Mouse (Mus musculus): ENCODE data around the gene Arnt. TPM values are rescaled to one million over a fixed set of nuclear protein-coding genes. Genes with fewer than 3 reads are reported as not detected.
"Not testable (repeated sequence)": the region's sequence is repeated elsewhere in the genome, so short reads cannot be mapped to it uniquely, and the experiment has no call there.

The Arnt gene
- polyA plus RNA-seq, 1 experiment, result 56.3 TPM

- Histone ChIP-seq H3K4me3 (replicated peaks; ENCODE audit: insufficient read depth, low read depth, low read length) (no peak overlapping the region), H3K27ac (ENCODE audit: insufficient read depth, low read length) (no peak overlapping the region), H3K4me1 (ENCODE audit: control insufficient read depth, insufficient read depth, low read length) (no peaks in the 10 kb centered on the region), H3K27me3 (ENCODE audit: control insufficient read depth, insufficient read depth, low read length) (no peaks in the 10 kb centered on the region)
- DNase-seq, result no peak
- 58% methylated on average over 10 of the region's 10 CpGs for WGBS
- no peak for TF ChIP-seq POLR2A (IDR thresholded peaks at IDR 0.05; ENCODE audit: borderline replicate concordance, insufficient read depth, low read length)
- TF ChIP-seq CTCF (IDR thresholded peaks at IDR 0.05; ENCODE audit: borderline replicate concordance, insufficient read depth, low read depth, low read length), result no peak
These were observed 104.7 kb downstream of the Arnt start for GRCm38 (mm10) chr3:95538936-95539335.

GRCm38 (mm10) chr3:95539837-95540236, 105.6 kb downstream of the Arnt start:
- no peaks in the 10 kb centered on the region for H3K4me1 ChIP-seq (ENCODE audit: control insufficient read depth, insufficient read depth, low read length)
- no peaks in the 10 kb centered on the region for H3K27me3 ChIP-seq (ENCODE audit: control insufficient read depth, insufficient read depth, low read length)
- no peak overlapping the region for H3K4me3 ChIP-seq (replicated peaks; ENCODE audit: insufficient read depth, low read depth, low read length)
- no peak overlapping the region for H3K27ac ChIP-seq (ENCODE audit: insufficient read depth, low read length)
- TF ChIP-seq POLR2A (IDR thresholded peaks at IDR 0.05; ENCODE audit: borderline replicate concordance, insufficient read depth, low read length) (no peak), CTCF (IDR thresholded peaks at IDR 0.05; ENCODE audit: borderline replicate concordance, insufficient read depth, low read depth, low read length) (no peak)
- DNase-seq, result no peak
- WGBS, result 98% methylated on average over 4 of the region's 4 CpGs

GRCm38 (mm10) chr3:95541186-95541585, 107.0 kb downstream of the Arnt start:
- H3K27ac ChIP-seq (ENCODE audit: insufficient read depth, low read length); H3K4me1 ChIP-seq (ENCODE audit: control insufficient read depth, insufficient read depth, low read length); DNase-seq; H3K4me3 ChIP-seq (replicated peaks; ENCODE audit: insufficient read depth, low read depth, low read length); H3K27me3 ChIP-seq (ENCODE audit: control insufficient read depth, insufficient read depth, low read length): not testable (repeated sequence)
- WGBS, result 90% methylated on average over 2 of the region's 2 CpGs

GRCm38 (mm10) chr3:95542171-95542570, 108.0 kb downstream of the Arnt start:
- Histone ChIP-seq H3K27me3 (ENCODE audit: control insufficient read depth, insufficient read depth, low read length) (no peaks in the 10 kb centered on the region), H3K4me1 (ENCODE audit: control insufficient read depth, insufficient read depth, low read length) (no peaks in the 10 kb centered on the region), H3K4me3 (replicated peaks; ENCODE audit: insufficient read depth, low read depth, low read length) (no peak overlapping the region), H3K27ac (ENCODE audit: insufficient read depth, low read length) (no peak overlapping the region)
- no peak for TF ChIP-seq POLR2A (IDR thresholded peaks at IDR 0.05; ENCODE audit: borderline replicate concordance, insufficient read depth, low read length)
- no peak for DNase-seq

GRCm38 (mm10) chr3:95542981-95543380, 108.8 kb downstream of the Arnt start:
- Histone ChIP-seq H3K4me3 (replicated peaks; ENCODE audit: insufficient read depth, low read depth, low read length) (no peak overlapping the region), H3K27me3 (ENCODE audit: control insufficient read depth, insufficient read depth, low read length) (no peaks in the 10 kb centered on the region), H3K4me1 (ENCODE audit: control insufficient read depth, insufficient read depth, low read length) (no peaks in the 10 kb centered on the region), H3K27ac (ENCODE audit: insufficient read depth, low read length) (no peak overlapping the region)
- 73% methylated on average over 7 of the region's 7 CpGs for WGBS
- no peak for TF ChIP-seq CTCF (IDR thresholded peaks at IDR 0.05; ENCODE audit: borderline replicate concordance, insufficient read depth, low read depth, low read length)
- no peak for TF ChIP-seq POLR2A (IDR thresholded peaks at IDR 0.05; ENCODE audit: borderline replicate concordance, insufficient read depth, low read length)
- DNase-seq, result no peak

Other genes with a start within 250 kb of the Arnt start
- gene Gabpb2, start 216.5 kb upstream of the Arnt start, polyA plus RNA-seq (2012; rRNA removed), result 30.6 and 34.0 TPM in 2 replicates
- 74.0 and 75.0 TPM in 2 replicates for gene Cdc42se1, start 205.7 kb upstream of the Arnt start, polyA plus RNA-seq (2012; rRNA removed)
- gene Mllt11, start 202.2 kb upstream of the Arnt start, polyA plus RNA-seq (2012; rRNA removed), result 339 and 352 TPM in 2 replicates
- 0.75 and 0.90 TPM in 2 replicates for gene Gm128, start 192.8 kb upstream of the Arnt start, polyA plus RNA-seq (2012; rRNA removed)
- 1.8 and 1.9 TPM in 2 replicates for gene Bnipl, start 183.2 kb upstream of the Arnt start, polyA plus RNA-seq (2012; rRNA removed)
- gene Mindy1, start 153.0 kb upstream of the Arnt start, polyA plus RNA-seq (2012; rRNA removed), result 96.8 and 103 TPM in 2 replicates
- gene Prune1, start 152.3 kb upstream of the Arnt start, polyA plus RNA-seq (2012; rRNA removed), result 43.2 and 47.6 TPM in 2 replicates
- gene Anxa9, start 127.2 kb upstream of the Arnt start, polyA plus RNA-seq (2012; rRNA removed), result 1.2 and 1.5 TPM in 2 replicates
- gene Cers2, start 119.6 kb upstream of the Arnt start, polyA plus RNA-seq (2012; rRNA removed), result 133 and 142 TPM in 2 replicates
- gene Setdb1, start 77.2 kb upstream of the Arnt start, polyA plus RNA-seq (2012; rRNA removed), result 36.5 and 38.0 TPM in 2 replicates
- not detected in 2 replicates for gene 4930558C23Rik, start 31.5 kb upstream of the Arnt start, polyA plus RNA-seq (2012; rRNA removed)
- 4.0 and 4.4 TPM in 2 replicates for gene Ctsk, start 64.9 kb downstream of the Arnt start, polyA plus RNA-seq (2012; rRNA removed)
- 39.2 and 43.0 TPM in 2 replicates for gene Ctss, start 92.4 kb downstream of the Arnt start, polyA plus RNA-seq (2012; rRNA removed)
- gene Hormad1, start 125.3 kb downstream of the Arnt start, polyA plus RNA-seq (2012; rRNA removed), result not detected in 2 replicates
- 22.7 and 24.1 TPM in 2 replicates for gene Golph3l, start 154.5 kb downstream of the Arnt start, polyA plus RNA-seq (2012; rRNA removed)
- gene Ensa, start 190.6 kb downstream of the Arnt start, polyA plus RNA-seq (2012; rRNA removed), result 84.5 and 88.8 TPM in 2 replicates
- gene Mcl1, start 224.4 kb downstream of the Arnt start, polyA plus RNA-seq (2012; rRNA removed), result 43.6 and 45.4 TPM in 2 replicates